Mouse (Mus musculus): ENCODE measurements around the gene Morn4.

The Morn4 gene

GRCm38 (mm10) chr19:42037167-42037702 is 48.9 kb downstream of the Morn4 start:
- no peak for DNase-seq

- DNase-seq: no peak
Observed at GRCm38 (mm10) chr19:42036357-42036756, 49.8 kb downstream of the Morn4 start.

- DNase-seq: peak; percentile 93 to 95
Observed at GRCm38 (mm10) chr19:42035456-42036248, 50.5 kb downstream of the Morn4 start, which contains the start of gene Ankrd2. Gene Ankrd2, plus strand, starts transcription at chr19:42036000.

- no peak for DNase-seq
Observed at GRCm38 (mm10) chr19:42034881-42035455, 51.2 kb downstream of the Morn4 start.

GRCm38 (mm10) chr19:42034146-42034775 is 51.9 kb downstream of the Morn4 start:
- DNase-seq: no peak

GRCm38 (mm10) chr19:42033611-42034010 is 52.5 kb downstream of the Morn4 start:
- DNase-seq: no peak

GRCm38 (mm10) chr19:42031112-42031511 is 55.0 kb downstream of the Morn4 start:
- no peak for DNase-seq

- DNase-seq: peak; percentile 64 to 88
Observed at GRCm38 (mm10) chr19:42026158-42026557, 60.0 kb downstream of the Morn4 start.

Measured in kidney, adult 8-10 months (tissue).